Mouse (Mus musculus) left cerebral cortex, adult 9 months (tissue): ENCODE results near the gene Ccdc54.

ENCODE experiments used
- DNase-seq, 2 experiments: peaks; one replicate each; pipeline ENCODE4 v3.0.0; 2022; ENCODE audit warnings: low spot score in 2 of 2

Ccdc54 gene

GRCm38 (mm10) chr16:50542554-50543333, 48.2 kb downstream of the Ccdc54 start:
- DNase-seq: no peak
